Mouse (Mus musculus) hindbrain, embryonic 15.5 days (tissue): ENCODE results near the gene Anks1b. TPM values are rescaled to one million over a fixed set of nuclear protein-coding genes. Genes with fewer than 3 reads are reported as not detected.
A peak's percentile ranks its signal among the peaks of the same experiment; 100 is the strongest.

ENCODE experiments used
- ATAC-seq: fragments of 200-750 bp; cut with Nextera tagmentation; 2 replicates; pipeline ENCODE4 v1.8.0; 2017; ENCODE audit warnings: low read depth, moderate number of reproducible peaks, moderate TSS enrichment; ENCODE audit not compliant: low FRiP score
- H3K27ac ChIP-seq: fragments of 300-500 bp; sonication (generic); replicated peaks from 2 replicates; pipeline ENCODE4 v1.5.1; 2015; ENCODE audit warnings: mild to moderate bottlenecking, inconsistent platforms
- H3K27me3 ChIP-seq: fragments of 300-500 bp; sonication (generic); 2 replicates; pipeline ENCODE4 v1.6.1; 2015; ENCODE audit warnings: control low read depth, inconsistent platforms
- H3K36me3 ChIP-seq: fragments of 300-500 bp; sonication (generic); 2 replicates; pipeline ENCODE4 v1.6.1; 2015; ENCODE audit warnings: control low read depth, inconsistent platforms
- H3K4me1 ChIP-seq: fragments of 300-500 bp; sonication (generic); replicated peaks from 2 replicates; pipeline ENCODE4 v1.6.1; 2015; ENCODE audit warnings: control low read depth, inconsistent platforms
- H3K4me2 ChIP-seq: fragments of 300-500 bp; sonication (generic); 2 replicates; pipeline ENCODE4 v1.6.1; 2015; ENCODE audit warnings: moderate library complexity, mild to moderate bottlenecking, inconsistent platforms
- H3K4me3 ChIP-seq: fragments of 300-500 bp; sonication (generic); 2 replicates; pipeline ENCODE4 v1.5.1; 2015; ENCODE audit warnings: mild to moderate bottlenecking, inconsistent platforms
- H3K9ac ChIP-seq: fragments of 300-500 bp; sonication (generic); 2 replicates; pipeline ENCODE4 v1.6.1; 2015; ENCODE audit warnings: inconsistent platforms
- H3K9me3 ChIP-seq: fragments of 300-500 bp; sonication (generic); 2 replicates; pipeline ENCODE4 v1.6.1; 2016; ENCODE audit warnings: control low read depth, inconsistent platforms
- WGBS: fragments of 180-500 bp; shearing (Covaris S2); methylation state at CpG from one replicate; pipeline ENCODE4 v1.1.7; 2015; 5-methylcytosine and 5-hydroxymethylcytosine counted together
- polyA plus RNA-seq: library from polyadenylated mRNA; unstranded; fragments of >200 nt; fragmentation: Nextera tagmentation; extraction: Ambion mirVana; gene quantifications from 2 replicates; pipeline ENCODE4 v1.2.1, GENCODE M21; 2015

Anks1b gene
- polyA plus RNA-seq, 1 experiment from 2014 or later: 85.2 TPM

GRCm38 (mm10) chr10:90940521-90941520, 1067.5 kb downstream of the Anks1b start:
- H3K27ac ChIP-seq: no peak overlapping the region
- no peak overlapping the region for H3K4me2 ChIP-seq
- WGBS: 82% methylated on average over 15 of the region's 15 CpGs
- no peaks in the 10 kb centered on the region for H3K4me1 ChIP-seq
- H3K36me3 ChIP-seq: peaks cover 30% of the 10 kb centered on the region
- H3K4me3 ChIP-seq: no peak overlapping the region
- H3K9me3 ChIP-seq: no peaks in the 10 kb centered on the region
- no peaks in the 10 kb centered on the region for H3K27me3 ChIP-seq
- H3K9ac ChIP-seq: no peak overlapping the region
- ATAC-seq: no peak

GRCm38 (mm10) chr10:90942001-90942700, 1068.8 kb downstream of the Anks1b start:
- Histone ChIP-seq H3K27ac (no peak overlapping the region), H3K4me2 (no peak overlapping the region), H3K4me3 (no peak overlapping the region), H3K9ac (no peak overlapping the region), H3K4me1 (no peaks in the 10 kb centered on the region), H3K9me3 (no peaks in the 10 kb centered on the region), H3K27me3 (no peaks in the 10 kb centered on the region), H3K36me3 (peaks cover 30% of the 10 kb centered on the region)
- no peak for ATAC-seq
- 88% methylated on average over 14 of the region's 14 CpGs for WGBS

- no peaks in the 10 kb centered on the region for H3K9me3 ChIP-seq
- peaks cover 43% of the 10 kb centered on the region for H3K36me3 ChIP-seq
- no peak for ATAC-seq
- no peak overlapping the region for H3K27ac ChIP-seq
- H3K4me3 ChIP-seq: no peak overlapping the region
- no peak overlapping the region for H3K9ac ChIP-seq
- H3K27me3 ChIP-seq: no peaks in the 10 kb centered on the region
- 78% methylated on average over 6 of the region's 6 CpGs for WGBS
- no peaks in the 10 kb centered on the region for H3K4me1 ChIP-seq
- no peak overlapping the region for H3K4me2 ChIP-seq
Observed at GRCm38 (mm10) chr10:90947043-90947442, 1073.7 kb downstream of the Anks1b start.

- Histone ChIP-seq H3K27me3 (no peaks in the 10 kb centered on the region), H3K4me3 (no peak overlapping the region), H3K4me2 (no peak overlapping the region), H3K36me3 (peaks cover 38% of the 10 kb centered on the region), H3K4me1 (no peaks in the 10 kb centered on the region), H3K9me3 (no peaks in the 10 kb centered on the region), H3K9ac (no peak overlapping the region), H3K27ac (peak overlapping the region; percentile 20; the same call in 1 of the 2 replicates)
- WGBS: 94% methylated on average over 18 of the region's 18 CpGs
- ATAC-seq: no peak
Observed at GRCm38 (mm10) chr10:90947608-90948373, 1074.5 kb downstream of the Anks1b start.

- H3K4me1 ChIP-seq: no peaks in the 10 kb centered on the region
- H3K36me3 ChIP-seq: peaks cover 23% of the 10 kb centered on the region
- H3K9me3 ChIP-seq: no peaks in the 10 kb centered on the region
- H3K9ac ChIP-seq: no peak overlapping the region
- no peak for ATAC-seq
- no peak overlapping the region for H3K27ac ChIP-seq
- no peak overlapping the region for H3K4me3 ChIP-seq
- 92% methylated on average over 15 of the region's 15 CpGs for WGBS
- H3K27me3 ChIP-seq: no peaks in the 10 kb centered on the region
- no peak overlapping the region for H3K4me2 ChIP-seq
Observed at GRCm38 (mm10) chr10:90953103-90953709, 1079.9 kb downstream of the Anks1b start.

- ATAC-seq: no peak
- 76% methylated on average over 6 of the region's 6 CpGs for WGBS
- Histone ChIP-seq H3K4me1 (no peaks in the 10 kb centered on the region), H3K27ac (no peak overlapping the region), H3K36me3 (peaks cover 19% of the 10 kb centered on the region; the same call in 1 of the 2 replicates), H3K9me3 (no peaks in the 10 kb centered on the region), H3K27me3 (no peaks in the 10 kb centered on the region), H3K4me3 (no peak overlapping the region), H3K9ac (no peak overlapping the region), H3K4me2 (no peak overlapping the region)
Observed at GRCm38 (mm10) chr10:90953821-90954220, 1080.5 kb downstream of the Anks1b start.

- Histone ChIP-seq H3K4me3 (no peak overlapping the region), H3K4me2 (no peak overlapping the region), H3K9ac (no peak overlapping the region), H3K4me1 (no peaks in the 10 kb centered on the region), H3K36me3 (peaks cover 9% of the 10 kb centered on the region), H3K9me3 (no peaks in the 10 kb centered on the region), H3K27ac (no peak overlapping the region), H3K27me3 (no peaks in the 10 kb centered on the region)
- 75% methylated on average over 7 of the region's 7 CpGs for WGBS
- ATAC-seq: no peak
Observed at GRCm38 (mm10) chr10:90960374-90960773, 1087.1 kb downstream of the Anks1b start.

- Histone ChIP-seq H3K36me3 (peaks cover 7% of the 10 kb centered on the region; the same call in 1 of the 2 replicates), H3K9me3 (no peaks in the 10 kb centered on the region), H3K27ac (no peak overlapping the region), H3K4me1 (peaks cover 17% of the 10 kb centered on the region), H3K4me3 (no peak overlapping the region), H3K9ac (no peak overlapping the region), H3K27me3 (peaks cover 8% of the 10 kb centered on the region; the same call in 1 of the 2 replicates), H3K4me2 (no peak overlapping the region)
- no peak for ATAC-seq
- WGBS: 30% methylated on average over 9 of the region's 9 CpGs
Observed at GRCm38 (mm10) chr10:90964511-90964910, 1091.2 kb downstream of the Anks1b start.

- no peak overlapping the region for H3K9ac ChIP-seq
- peaks cover 23% of the 10 kb centered on the region for H3K4me1 ChIP-seq
- H3K27ac ChIP-seq: no peak overlapping the region
- 48% methylated on average over 14 of the region's 14 CpGs for WGBS
- no peaks in the 10 kb centered on the region for H3K9me3 ChIP-seq
- H3K4me2 ChIP-seq: no peak overlapping the region
- peaks cover 8% of the 10 kb centered on the region; the same call in 1 of the 2 replicates for H3K27me3 ChIP-seq
- H3K4me3 ChIP-seq: no peak overlapping the region
- H3K36me3 ChIP-seq: peaks cover 7% of the 10 kb centered on the region; the same call in 1 of the 2 replicates
- no peak for ATAC-seq
Observed at GRCm38 (mm10) chr10:90965671-90966315, 1092.5 kb downstream of the Anks1b start.

- H3K4me1 ChIP-seq: peaks cover 23% of the 10 kb centered on the region
- 22% methylated on average over 9 of the region's 9 CpGs for WGBS
- H3K9me3 ChIP-seq: no peaks in the 10 kb centered on the region
- H3K4me3 ChIP-seq: no peak overlapping the region
- ATAC-seq: peak; percentile 6; the same call in 1 of the 2 replicates
- no peak overlapping the region for H3K27ac ChIP-seq
- peaks cover 7% of the 10 kb centered on the region; the same call in 1 of the 2 replicates for H3K36me3 ChIP-seq
- H3K27me3 ChIP-seq: peaks cover 8% of the 10 kb centered on the region; the same call in 1 of the 2 replicates
- H3K4me2 ChIP-seq: no peak overlapping the region
- no peak overlapping the region for H3K9ac ChIP-seq
Observed at GRCm38 (mm10) chr10:90966821-90967220, 1093.5 kb downstream of the Anks1b start.

GRCm38 (mm10) chr10:90968247-90968646, 1094.9 kb downstream of the Anks1b start:
- no peak for ATAC-seq
- 92% methylated on average over 10 of the region's 10 CpGs for WGBS

More at GRCm38 (mm10) chr10:90968247-90968646, 1094.9 kb downstream of the Anks1b start:
- Histone ChIP-seq H3K9ac (no peak overlapping the region), H3K9me3 (no peaks in the 10 kb centered on the region), H3K27ac (no peak overlapping the region), H3K27me3 (peaks cover 8% of the 10 kb centered on the region; the same call in 1 of the 2 replicates), H3K36me3 (0 out of 2 replicates have a peak, but pooled peaks cover 3% of the 10 kb centered on the region), H3K4me3 (no peak overlapping the region), H3K4me2 (no peak overlapping the region), H3K4me1 (peaks cover 23% of the 10 kb centered on the region)
